Mouse (Mus musculus): ENCODE measurements at regions not wholly inside any gene's neighbourhood (a gene's known extent, or its start where the extent isn't known, plus 50 kb on each side); places are given as distances from the start of the nearest gene placed in this dataset.
A peak's percentile ranks its signal among the peaks of the same experiment; 100 is the strongest.

GRCm38 (mm10) chr1:55890511-55891151 is 484.9 kb downstream of the Plcl1 start:
- no peak for DNase-seq

- no peak for DNase-seq
Measured at GRCm38 (mm10) chr1:55891894-55892293, 486.2 kb downstream of the Plcl1 start.

- DNase-seq = no peak
Measured at GRCm38 (mm10) chr1:55897572-55897971, 491.9 kb downstream of the Plcl1 start.

DNA sequence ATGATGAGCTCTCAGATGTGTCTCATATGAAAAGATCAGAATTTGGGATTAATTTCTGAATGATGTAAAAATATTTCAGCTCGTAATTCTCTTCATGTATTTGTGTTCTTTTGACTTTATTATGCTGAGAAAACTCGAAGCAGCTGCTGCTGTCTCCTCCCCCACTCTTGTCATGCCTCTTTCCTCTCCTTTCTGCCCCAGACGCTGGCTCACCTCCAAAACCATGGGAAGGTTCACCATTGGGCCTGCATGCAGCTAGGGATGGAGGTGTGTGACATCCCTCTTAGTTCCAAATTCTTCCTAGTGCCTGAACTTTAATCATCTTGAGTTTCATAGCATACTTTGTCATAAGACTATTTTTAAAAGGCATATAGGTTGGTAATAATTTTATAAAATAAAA is 492.3 kb downstream of the Plcl1 start:
- DNase-seq = no peak

DNA sequence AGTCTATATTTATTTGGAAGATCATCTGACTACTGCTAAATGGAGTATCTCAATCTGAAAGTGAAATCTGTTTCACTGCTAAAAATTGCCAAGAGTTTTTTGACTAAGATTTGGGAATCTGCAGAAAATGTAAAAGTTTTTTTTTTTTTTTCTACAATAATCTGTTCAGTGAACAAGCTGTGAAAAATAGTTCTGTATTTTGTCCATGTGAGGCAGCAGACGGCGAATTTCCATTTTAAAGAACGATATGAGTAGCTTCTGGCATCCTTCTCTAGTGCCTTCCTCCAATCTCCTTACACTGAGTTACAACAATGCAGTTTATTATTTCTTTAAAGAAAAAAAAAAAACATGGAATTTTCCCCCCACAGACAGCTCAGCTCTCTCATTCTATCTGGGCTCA is 494.3 kb downstream of the Plcl1 start:
- no peak for DNase-seq

- no peak for DNase-seq
Measured at GRCm38 (mm10) chr1:55903177-55903576, 497.5 kb downstream of the Plcl1 start.

DNA sequence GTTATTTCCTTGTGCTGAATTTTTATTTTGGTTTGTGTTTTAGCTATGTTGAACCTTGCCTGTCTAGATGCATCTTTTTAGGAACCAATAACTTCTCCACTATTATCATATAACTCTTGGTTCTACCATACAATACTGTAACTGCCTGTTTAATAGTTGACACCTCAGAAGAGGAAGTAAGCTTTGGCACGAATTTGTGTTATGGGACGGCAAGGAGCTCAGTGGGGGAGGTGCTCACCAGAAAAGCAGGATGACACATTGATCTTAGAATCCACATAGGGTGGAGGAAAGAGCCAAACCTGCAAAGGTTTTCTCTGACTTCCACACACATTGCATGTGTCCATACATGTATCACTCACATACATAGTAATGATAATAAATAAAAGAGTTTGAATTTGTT is 498.9 kb downstream of the Plcl1 start:
- no peak for DNase-seq

GRCm38 (mm10) chr1:55905232-55905631 is 499.5 kb downstream of the Plcl1 start:
- DNase-seq = no peak

GRCm38 (mm10) chr1:55910024-55910423 is 504.3 kb downstream of the Plcl1 start:
- DNase-seq = no peak

DNA sequence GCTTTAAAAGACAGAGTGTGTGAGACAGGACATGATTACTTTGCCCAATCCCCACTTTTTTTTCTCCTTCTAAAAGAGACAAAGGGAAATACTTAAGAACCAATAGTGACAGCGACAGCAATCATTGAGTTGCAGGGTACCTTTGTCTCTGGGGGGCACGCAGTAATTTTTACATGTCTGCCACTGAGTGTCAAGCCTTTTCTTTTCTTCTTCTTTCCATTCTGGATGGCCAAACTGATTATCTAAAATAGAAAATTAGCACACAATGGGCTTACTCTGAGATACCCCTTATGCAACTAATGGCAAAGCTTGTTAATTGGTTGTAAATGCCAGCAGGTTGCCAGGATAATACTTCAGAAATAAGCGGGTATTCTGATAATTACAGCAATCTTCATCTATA is 508.6 kb downstream of the Plcl1 start:
- no peak for DNase-seq

GRCm38 (mm10) chr1:55915940-55916339 is 510.2 kb downstream of the Plcl1 start:
- DNase-seq = no peak

GRCm38 (mm10) chr1:55919516-55919915 is 513.8 kb downstream of the Plcl1 start:
- DNase-seq = no peak

- no peak for DNase-seq
Measured at GRCm38 (mm10) chr1:55946786-55947549, 541.2 kb downstream of the Plcl1 start.

GRCm38 (mm10) chr1:55947618-55948283 is 542.0 kb downstream of the Plcl1 start:
- no peak for DNase-seq

DNA sequence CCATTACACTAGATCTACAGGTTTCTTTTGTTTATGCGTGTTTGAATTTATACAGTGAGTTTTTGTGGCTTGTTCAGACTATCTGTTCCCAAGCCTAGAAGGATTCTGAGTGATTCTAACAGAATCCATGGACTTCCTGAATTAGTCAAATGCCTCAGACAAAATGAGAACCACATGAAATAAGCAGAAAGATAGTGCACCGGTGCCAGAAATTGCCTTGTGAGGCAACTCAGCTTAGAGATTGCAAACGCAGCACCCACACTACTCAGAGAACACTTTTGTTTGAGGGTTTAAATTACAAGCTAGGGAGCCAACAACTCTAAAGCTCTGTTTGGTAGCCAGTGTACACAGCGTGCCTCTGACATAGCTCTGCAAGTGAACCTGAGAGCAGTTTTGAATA is 543.9 kb downstream of the Plcl1 start:
- no peak for DNase-seq

DNA sequence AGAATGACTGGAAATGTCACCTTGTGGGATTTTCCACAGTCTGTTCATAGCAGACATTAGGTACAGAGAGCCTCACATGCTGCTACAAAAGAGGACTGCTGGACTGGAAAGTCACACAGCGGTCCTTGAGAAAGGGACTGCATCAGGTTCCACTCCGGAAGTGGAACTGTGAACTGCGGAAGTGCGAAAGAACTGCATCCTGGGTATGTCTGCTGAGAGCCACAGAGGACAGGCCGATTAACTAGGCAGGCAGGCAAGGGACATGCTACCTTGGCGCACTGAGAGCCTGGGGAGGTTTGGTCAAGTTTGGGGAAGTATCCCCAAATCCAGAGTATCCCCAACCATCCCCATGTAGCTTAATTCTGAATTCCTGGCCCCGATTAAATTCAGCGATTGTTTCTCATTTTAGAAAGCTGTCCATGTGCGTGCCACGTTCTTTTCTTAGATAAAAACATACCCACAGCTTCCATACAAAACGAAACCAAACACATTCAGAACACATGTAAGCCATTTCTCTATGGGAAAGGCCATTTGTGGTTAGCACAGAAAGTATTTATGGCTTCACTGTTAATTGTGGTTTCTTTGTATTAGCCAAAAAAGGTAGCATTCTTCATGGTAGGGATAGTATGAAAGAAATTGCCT is 552.2 kb downstream of the Plcl1 start:
- no peak for DNase-seq

DNA sequence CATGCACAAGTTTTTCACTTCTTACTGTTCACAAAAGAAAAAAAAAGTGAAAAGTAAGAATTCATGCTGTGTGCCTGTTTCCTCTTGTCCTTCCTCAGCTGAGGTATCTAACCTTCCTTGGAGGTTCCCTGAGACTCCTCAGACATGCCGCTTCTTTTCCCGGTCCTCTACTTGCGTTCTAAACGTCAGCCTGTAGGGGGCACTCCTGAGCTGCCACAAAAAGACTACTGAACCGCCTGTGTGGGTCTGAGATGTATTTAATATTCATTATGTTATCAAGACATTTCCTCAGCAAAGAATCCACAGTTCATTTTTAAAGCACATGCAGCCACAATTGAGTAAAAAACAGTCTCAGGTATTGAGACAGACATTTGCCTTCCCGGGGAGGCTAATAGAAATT is 554.6 kb downstream of the Plcl1 start:
- peak; percentile 62 to 68 for DNase-seq

- no peak for DNase-seq
Measured at GRCm38 (mm10) chr1:55963867-55964266, 558.1 kb downstream of the Plcl1 start.

DNA sequence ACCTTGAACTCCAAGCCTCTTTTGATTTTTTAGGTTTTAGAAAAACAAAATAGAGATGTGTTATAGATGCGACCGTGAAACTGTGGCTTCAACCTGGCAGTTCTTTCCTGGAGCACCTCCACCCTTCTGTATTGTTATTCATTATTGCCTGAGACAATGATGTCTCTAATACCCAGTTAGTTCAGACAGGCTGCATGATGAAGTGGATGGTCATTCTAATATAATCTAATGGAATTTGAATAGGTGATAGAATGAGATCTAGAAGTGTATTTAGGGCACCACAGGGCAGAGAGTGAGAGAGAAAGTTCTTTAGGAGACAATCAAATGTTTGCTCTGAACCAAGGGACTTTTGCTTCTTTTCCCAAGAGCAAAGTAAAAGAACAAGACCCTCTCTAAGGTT is 560.6 kb downstream of the Plcl1 start:
- no peak for DNase-seq

GRCm38 (mm10) chr1:55967869-55968268 is 562.1 kb downstream of the Plcl1 start:
- no peak for DNase-seq

- no peak for DNase-seq
Measured at GRCm38 (mm10) chr1:55977796-55978195, 572.1 kb downstream of the Plcl1 start.

GRCm38 (mm10) chr1:55983522-55984066 is 577.9 kb downstream of the Plcl1 start:
- DNase-seq = peak; percentile 10 to 12

DNA sequence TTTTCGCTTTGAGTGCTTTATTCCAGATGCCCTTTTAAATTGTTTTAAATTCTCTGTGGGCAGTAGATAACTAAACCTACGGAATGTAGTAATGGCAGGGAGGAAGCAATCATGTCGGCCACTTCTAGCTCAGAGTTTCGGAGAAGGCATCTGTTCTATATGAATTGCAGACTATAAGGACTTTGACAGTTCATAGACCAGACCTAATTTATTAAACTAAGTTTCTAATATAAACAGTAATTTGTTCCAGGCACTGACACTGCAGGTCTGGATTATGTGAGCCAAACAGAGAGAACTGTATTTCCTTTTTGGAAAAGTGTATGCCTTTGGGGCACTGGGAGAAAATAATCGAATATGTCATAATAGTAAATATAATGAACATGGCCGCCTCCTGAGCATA is 591.4 kb downstream of the Plcl1 start:
- no peak for DNase-seq
